Mouse (Mus musculus): Measurements from ENCODE around the gene Spata18. TPM values are rescaled to one million over a fixed set of nuclear protein-coding genes. Genes with fewer than 3 reads are reported as not detected.
A peak's percentile ranks its signal among the peaks of the same experiment; 100 is the strongest.

Spata18 gene
- polyA plus RNA-seq, 1 experiment = 0.08 TPM

GRCm38 (mm10) chr5:73694254-73695015 is 43.3 kb downstream of the Spata18 start:
- no peaks in the 10 kb centered on the region for H3K36me3 ChIP-seq (ENCODE audit: control insufficient read depth, insufficient read depth, low read length)
- WGBS = 78% methylated on average over 4 of the region's 4 CpGs
- no peaks in the 10 kb centered on the region for H3K27me3 ChIP-seq (replicated peaks; ENCODE audit: control insufficient read depth, insufficient read depth, low read length)
- no peak overlapping the region for H3K4me3 ChIP-seq (ENCODE audit: insufficient read depth, low read depth, low read length)
- no peak for DNase-seq
- H3K27ac ChIP-seq (ENCODE audit: insufficient read depth, low read depth, low read length) = no peak overlapping the region
- TF ChIP-seq CTCF (conservative IDR thresholded peaks at IDR 0.05; ENCODE audit: insufficient read depth, insufficient read length, low read depth, low read length) (no peak), POLR2A (IDR thresholded peaks at IDR 0.05; ENCODE audit: low read depth, low read length) (no peak)
- no peaks in the 10 kb centered on the region for H3K4me1 ChIP-seq (ENCODE audit: control insufficient read depth, insufficient read depth, low read length)

DNA sequence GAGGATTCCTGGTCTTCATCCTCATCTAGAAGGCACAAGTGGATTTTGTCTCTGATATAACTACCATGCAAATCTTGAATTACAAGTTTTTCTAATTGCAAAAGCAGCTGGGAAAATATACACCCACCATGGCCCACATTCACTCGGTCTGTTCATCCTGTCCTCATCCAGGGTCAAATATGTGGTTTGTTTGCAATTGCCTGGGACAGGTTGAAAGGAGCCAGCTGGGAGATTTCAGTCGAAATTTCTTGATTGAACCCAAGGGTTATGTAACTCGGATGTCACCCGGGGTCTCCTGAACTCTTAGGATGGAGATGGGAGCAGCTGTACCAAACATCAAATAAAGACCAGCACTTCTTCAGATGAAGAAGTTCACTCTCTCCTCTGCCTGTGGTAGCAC is 46.5 kb downstream of the Spata18 start:
- TF ChIP-seq CTCF (conservative IDR thresholded peaks at IDR 0.05; ENCODE audit: insufficient read depth, insufficient read length, low read depth, low read length) = no peak
- no peak for TF ChIP-seq POLR2A (IDR thresholded peaks at IDR 0.05; ENCODE audit: low read depth, low read length)

DNA sequence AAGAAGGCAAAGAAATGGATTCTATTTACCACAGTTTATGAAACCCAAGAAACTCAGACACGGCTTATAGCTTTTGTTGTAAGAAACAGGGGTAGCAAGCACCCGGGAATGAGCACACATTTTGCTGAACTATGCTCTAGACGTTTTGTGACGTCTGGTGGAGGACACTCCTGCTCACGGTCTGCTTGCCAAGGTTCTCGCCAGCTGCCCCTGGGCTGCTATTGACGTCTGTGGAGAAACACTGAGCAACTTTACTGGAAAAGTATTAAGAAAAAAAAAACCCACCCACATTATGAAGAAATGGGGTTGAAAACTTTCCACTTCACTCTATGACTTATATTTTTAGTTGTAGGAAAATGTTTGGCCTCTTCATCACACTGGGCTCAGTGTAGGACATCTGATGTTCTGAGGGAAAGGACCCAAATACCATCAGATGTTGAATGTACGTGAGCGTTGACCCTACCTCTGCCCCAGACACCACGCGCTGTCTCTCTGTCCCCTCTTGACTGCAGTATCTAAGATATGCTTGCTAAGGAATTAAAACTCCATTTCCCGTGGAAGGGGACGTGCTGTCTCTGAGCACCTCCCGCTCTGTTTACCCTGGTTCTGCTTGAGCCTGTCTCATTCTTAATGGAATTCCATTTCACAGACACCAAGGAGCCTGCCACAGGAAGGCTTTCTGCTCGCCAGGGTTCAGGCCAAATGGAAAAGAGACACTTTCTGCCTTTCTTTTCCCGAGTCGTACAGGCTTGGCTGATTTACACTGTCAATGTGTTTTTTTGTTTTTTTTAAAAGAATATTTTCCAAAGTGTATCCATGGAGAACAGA is 50.1 kb downstream of the Spata18 start:
- peak; percentile 19 for DNase-seq
- no peaks in the 10 kb centered on the region for H3K27me3 ChIP-seq (replicated peaks; ENCODE audit: control insufficient read depth, insufficient read depth, low read length)
- TF ChIP-seq CTCF (conservative IDR thresholded peaks at IDR 0.05; ENCODE audit: insufficient read depth, insufficient read length, low read depth, low read length) (no peak), POLR2A (IDR thresholded peaks at IDR 0.05; ENCODE audit: low read depth, low read length) (no peak)
- H3K27ac ChIP-seq (ENCODE audit: insufficient read depth, low read depth, low read length) = no peak overlapping the region
- 48% methylated on average over 17 of the region's 17 CpGs for WGBS
- H3K36me3 ChIP-seq (ENCODE audit: control insufficient read depth, insufficient read depth, low read length) = no peaks in the 10 kb centered on the region
- no peaks in the 10 kb centered on the region for H3K4me1 ChIP-seq (ENCODE audit: control insufficient read depth, insufficient read depth, low read length)
- no peak overlapping the region for H3K4me3 ChIP-seq (ENCODE audit: insufficient read depth, low read depth, low read length)

More for the DNA sequence above, 46.5 kb downstream of the Spata18 start:
- no peaks in the 10 kb centered on the region for H3K36me3 ChIP-seq (ENCODE audit: control insufficient read depth, insufficient read depth, low read length)
- DNase-seq = peak; percentile 5
- H3K4me1 ChIP-seq (ENCODE audit: control insufficient read depth, insufficient read depth, low read length) = no peaks in the 10 kb centered on the region
- WGBS = 26% methylated on average over 4 of the region's 4 CpGs
- no peak overlapping the region for H3K4me3 ChIP-seq (ENCODE audit: insufficient read depth, low read depth, low read length)
- no peak overlapping the region for H3K27ac ChIP-seq (ENCODE audit: insufficient read depth, low read depth, low read length)
- H3K27me3 ChIP-seq (replicated peaks; ENCODE audit: control insufficient read depth, insufficient read depth, low read length) = no peaks in the 10 kb centered on the region

DNA sequence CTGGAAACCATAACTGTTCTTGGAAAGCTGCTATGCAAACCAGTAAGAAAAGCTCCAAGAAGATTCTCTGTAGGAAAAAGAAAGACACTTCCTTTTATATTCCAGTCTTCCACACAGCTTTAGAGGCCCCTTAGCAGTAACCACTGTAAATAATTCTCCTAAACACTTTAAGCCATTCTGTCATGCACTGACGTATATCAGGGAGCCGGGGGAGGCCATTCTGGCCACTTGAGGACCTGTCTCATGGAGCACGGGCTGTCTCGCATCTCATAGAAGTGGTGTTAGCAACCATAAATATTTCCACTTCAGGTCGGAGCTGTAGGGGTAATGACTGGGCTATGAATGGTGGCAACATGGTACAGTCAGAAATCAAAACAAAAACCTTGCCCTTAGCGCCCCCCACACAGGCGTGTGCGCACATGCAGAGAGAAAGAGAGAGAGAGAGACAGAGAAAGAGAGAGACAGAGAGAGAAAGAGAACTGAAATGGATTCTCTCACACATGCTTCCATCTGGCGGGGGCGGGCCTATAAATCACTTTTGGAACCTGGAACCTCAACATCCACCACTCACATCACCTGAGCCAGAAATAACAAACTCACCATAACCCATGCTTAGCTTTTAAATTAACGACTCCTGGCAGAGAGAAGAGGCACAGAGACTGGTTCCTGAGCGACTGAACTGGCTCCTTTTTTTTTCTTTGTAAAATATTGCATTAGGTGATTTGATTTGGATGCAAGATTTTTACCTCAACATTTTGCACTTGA is 50.9 kb downstream of the Spata18 start:
- no peak overlapping the region for H3K4me3 ChIP-seq (ENCODE audit: insufficient read depth, low read depth, low read length)
- no peaks in the 10 kb centered on the region for H3K4me1 ChIP-seq (ENCODE audit: control insufficient read depth, insufficient read depth, low read length)
- no peaks in the 10 kb centered on the region for H3K36me3 ChIP-seq (ENCODE audit: control insufficient read depth, insufficient read depth, low read length)
- WGBS = 46% methylated on average over 12 of the region's 12 CpGs
- no peak for DNase-seq
- no peak overlapping the region for H3K27ac ChIP-seq (ENCODE audit: insufficient read depth, low read depth, low read length)
- no peaks in the 10 kb centered on the region for H3K27me3 ChIP-seq (replicated peaks; ENCODE audit: control insufficient read depth, insufficient read depth, low read length)
- TF ChIP-seq CTCF (conservative IDR thresholded peaks at IDR 0.05; ENCODE audit: insufficient read depth, insufficient read length, low read depth, low read length) (no peak), POLR2A (IDR thresholded peaks at IDR 0.05; ENCODE audit: low read depth, low read length) (no peak)

- H3K4me1 ChIP-seq (ENCODE audit: control insufficient read depth, insufficient read depth, low read length) = no peaks in the 10 kb centered on the region
- DNase-seq = no peak
- H3K36me3 ChIP-seq (ENCODE audit: control insufficient read depth, insufficient read depth, low read length) = no peaks in the 10 kb centered on the region
- 97% methylated on average over 4 of the region's 4 CpGs for WGBS
- no peak overlapping the region for H3K4me3 ChIP-seq (ENCODE audit: insufficient read depth, low read depth, low read length)
- H3K27me3 ChIP-seq (replicated peaks; ENCODE audit: control insufficient read depth, insufficient read depth, low read length) = no peaks in the 10 kb centered on the region
- 0 out of 2 replicates have a peak, but pooled peaks have one; percentile 6 for TF ChIP-seq CTCF (conservative IDR thresholded peaks at IDR 0.05; ENCODE audit: insufficient read depth, insufficient read length, low read depth, low read length)
- no peak for TF ChIP-seq POLR2A (IDR thresholded peaks at IDR 0.05; ENCODE audit: low read depth, low read length)
- no peak overlapping the region for H3K27ac ChIP-seq (ENCODE audit: insufficient read depth, low read depth, low read length)
Measured at GRCm38 (mm10) chr5:73703096-73703495, 51.9 kb downstream of the Spata18 start.

DNA sequence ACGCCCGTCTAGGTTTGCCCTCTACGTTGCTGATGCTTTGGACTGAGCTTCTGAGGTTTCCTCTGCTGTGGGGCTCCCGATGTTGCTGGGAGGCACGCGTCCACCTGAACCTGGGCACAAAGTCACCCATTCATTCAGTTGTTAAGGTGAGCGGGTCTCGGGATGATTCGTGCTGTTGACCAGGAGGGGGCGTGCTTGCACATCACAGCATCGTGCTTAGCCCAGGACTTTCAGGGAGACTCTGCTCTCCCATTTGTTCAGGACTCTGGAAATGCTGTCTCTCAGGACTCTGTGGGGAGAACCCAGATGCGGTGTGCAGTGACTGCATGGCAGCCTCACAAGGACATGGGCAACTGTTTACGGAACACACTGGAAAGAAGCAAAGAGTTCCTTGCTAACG is 53.1 kb downstream of the Spata18 start:
- TF ChIP-seq CTCF (conservative IDR thresholded peaks at IDR 0.05; ENCODE audit: insufficient read depth, insufficient read length, low read depth, low read length) = 0 out of 2 replicates have a peak, but pooled peaks have one; percentile 20
- TF ChIP-seq POLR2A (IDR thresholded peaks at IDR 0.05; ENCODE audit: low read depth, low read length) = no peak
- WGBS = 43% methylated on average over 14 of the region's 14 CpGs
- Histone ChIP-seq H3K27ac (ENCODE audit: insufficient read depth, low read depth, low read length) (no peak overlapping the region), H3K27me3 (replicated peaks; ENCODE audit: control insufficient read depth, insufficient read depth, low read length) (no peaks in the 10 kb centered on the region), H3K4me3 (ENCODE audit: insufficient read depth, low read depth, low read length) (no peak overlapping the region), H3K4me1 (ENCODE audit: control insufficient read depth, insufficient read depth, low read length) (no peaks in the 10 kb centered on the region), H3K36me3 (ENCODE audit: control insufficient read depth, insufficient read depth, low read length) (no peaks in the 10 kb centered on the region)
- DNase-seq = peak; percentile 7
